Mouse (Mus musculus): Measurements from ENCODE around the gene Drg1. TPM values are rescaled to one million over a fixed set of nuclear protein-coding genes. Genes with fewer than 3 reads are reported as not detected.
"Not testable (repeated sequence)": the region's sequence is repeated elsewhere in the genome, so short reads cannot be mapped to it uniquely, and the experiment has no call there.

The Drg1 gene
- polyA plus RNA-seq, 1 experiment from 2014 or later, result 228 TPM

- WGBS, result 75% methylated on average over 6 of the region's 6 CpGs
- not testable (repeated sequence) for H3K27me3 ChIP-seq, H3K27ac ChIP-seq
Measured at GRCm38 (mm10) chr11:3180510-3181160, 85.6 kb downstream of the Drg1 start.

GRCm38 (mm10) chr11:3179726-3180092, 86.5 kb downstream of the Drg1 start:
- not testable (repeated sequence) for ATAC-seq (ENCODE audit: insufficient number of reproducible peaks, insufficient read depth, low FRiP score, low TSS enrichment, low read depth)

More at GRCm38 (mm10) chr11:3180510-3181160, 85.6 kb downstream of the Drg1 start:
- not testable (repeated sequence) for H3K4me2 ChIP-seq; H3K36me3 ChIP-seq; H3K4me3 ChIP-seq (replicated peaks); ATAC-seq (ENCODE audit: insufficient number of reproducible peaks, insufficient read depth, low FRiP score, low TSS enrichment, low read depth); H3K9ac ChIP-seq (replicated peaks); H3K4me1 ChIP-seq (replicated peaks)
- peaks cover 12% of the 10 kb centered on the region for H3K9me3 ChIP-seq

GRCm38 (mm10) chr11:3178968-3179725, 87.1 kb downstream of the Drg1 start:
- H3K4me3 ChIP-seq (replicated peaks); H3K9ac ChIP-seq (replicated peaks); H3K27me3 ChIP-seq; ATAC-seq (ENCODE audit: insufficient number of reproducible peaks, insufficient read depth, low FRiP score, low TSS enrichment, low read depth); H3K4me1 ChIP-seq (replicated peaks); H3K36me3 ChIP-seq; H3K27ac ChIP-seq; H3K4me2 ChIP-seq: not testable (repeated sequence)
- WGBS, result 86% methylated on average over 6 of the region's 6 CpGs
- peaks cover 12% of the 10 kb centered on the region for H3K9me3 ChIP-seq

More at GRCm38 (mm10) chr11:3179726-3180092, 86.5 kb downstream of the Drg1 start:
- not testable (repeated sequence) for H3K36me3 ChIP-seq; H3K4me2 ChIP-seq; H3K4me1 ChIP-seq (replicated peaks); H3K4me3 ChIP-seq (replicated peaks); H3K27me3 ChIP-seq; H3K9ac ChIP-seq (replicated peaks); H3K27ac ChIP-seq
- 78% methylated on average over 7 of the region's 7 CpGs for WGBS
- H3K9me3 ChIP-seq, result peaks cover 12% of the 10 kb centered on the region

GRCm38 (mm10) chr11:3173425-3174318, 92.5 kb downstream of the Drg1 start:
- H3K27me3 ChIP-seq; H3K9ac ChIP-seq (replicated peaks); H3K4me2 ChIP-seq; H3K27ac ChIP-seq; H3K36me3 ChIP-seq; H3K4me3 ChIP-seq (replicated peaks); H3K4me1 ChIP-seq (replicated peaks): not testable (repeated sequence)
- H3K9me3 ChIP-seq, result peaks cover 15% of the 10 kb centered on the region
- ATAC-seq (ENCODE audit: insufficient number of reproducible peaks, insufficient read depth, low FRiP score, low TSS enrichment, low read depth), result peak; percentile 48
- 84% methylated on average over 11 of the region's 11 CpGs for WGBS

- not testable (repeated sequence) for H3K27me3 ChIP-seq; H3K4me3 ChIP-seq (replicated peaks); H3K27ac ChIP-seq; H3K4me2 ChIP-seq; H3K9ac ChIP-seq (replicated peaks); H3K36me3 ChIP-seq; ATAC-seq (ENCODE audit: insufficient number of reproducible peaks, insufficient read depth, low FRiP score, low TSS enrichment, low read depth); H3K4me1 ChIP-seq (replicated peaks)
- peaks cover 20% of the 10 kb centered on the region for H3K9me3 ChIP-seq
- 62% methylated on average over 5 of the region's 6 CpGs for WGBS
Measured at GRCm38 (mm10) chr11:3172526-3172925, 93.7 kb downstream of the Drg1 start.

- H3K36me3 ChIP-seq; H3K9ac ChIP-seq (replicated peaks); H3K27me3 ChIP-seq; H3K4me3 ChIP-seq (replicated peaks); H3K4me1 ChIP-seq (replicated peaks); H3K27ac ChIP-seq; H3K4me2 ChIP-seq; ATAC-seq (ENCODE audit: insufficient number of reproducible peaks, insufficient read depth, low FRiP score, low TSS enrichment, low read depth): not testable (repeated sequence)
- 64% methylated on average over 1 of the region's 1 CpGs for WGBS
- peaks cover 23% of the 10 kb centered on the region for H3K9me3 ChIP-seq
Measured at GRCm38 (mm10) chr11:3171931-3172330, 94.3 kb downstream of the Drg1 start.

- not testable (repeated sequence) for H3K4me3 ChIP-seq (replicated peaks); H3K4me2 ChIP-seq; H3K36me3 ChIP-seq; H3K4me1 ChIP-seq (replicated peaks); H3K9ac ChIP-seq (replicated peaks); H3K27me3 ChIP-seq; H3K27ac ChIP-seq
- 80% methylated on average over 2 of the region's 2 CpGs for WGBS
- peaks cover 26% of the 10 kb centered on the region for H3K9me3 ChIP-seq
- peak; percentile 72 for ATAC-seq (ENCODE audit: insufficient number of reproducible peaks, insufficient read depth, low FRiP score, low TSS enrichment, low read depth)
Measured at GRCm38 (mm10) chr11:3169042-3169441, 97.2 kb downstream of the Drg1 start.

- not testable (repeated sequence) for H3K4me1 ChIP-seq (replicated peaks); H3K27ac ChIP-seq; H3K36me3 ChIP-seq; H3K4me3 ChIP-seq (replicated peaks); H3K9ac ChIP-seq (replicated peaks); H3K27me3 ChIP-seq; ATAC-seq (ENCODE audit: insufficient number of reproducible peaks, insufficient read depth, low FRiP score, low TSS enrichment, low read depth); H3K4me2 ChIP-seq
- WGBS, result 72% methylated on average over 4 of the region's 4 CpGs
- H3K9me3 ChIP-seq, result peaks cover 19% of the 10 kb centered on the region
Measured at GRCm38 (mm10) chr11:3167571-3168001, 98.6 kb downstream of the Drg1 start.

GRCm38 (mm10) chr11:3167129-3167528, 99.1 kb downstream of the Drg1 start:
- 91% methylated on average over 4 of the region's 4 CpGs for WGBS
- not testable (repeated sequence) for H3K4me1 ChIP-seq (replicated peaks); H3K27me3 ChIP-seq; H3K4me2 ChIP-seq; H3K27ac ChIP-seq; H3K36me3 ChIP-seq; H3K4me3 ChIP-seq (replicated peaks); ATAC-seq (ENCODE audit: insufficient number of reproducible peaks, insufficient read depth, low FRiP score, low TSS enrichment, low read depth); H3K9ac ChIP-seq (replicated peaks)
- peaks cover 24% of the 10 kb centered on the region for H3K9me3 ChIP-seq

GRCm38 (mm10) chr11:3166321-3166720, 99.9 kb downstream of the Drg1 start:
- not testable (repeated sequence) for H3K27ac ChIP-seq; H3K9ac ChIP-seq (replicated peaks); H3K4me3 ChIP-seq (replicated peaks); H3K27me3 ChIP-seq; ATAC-seq (ENCODE audit: insufficient number of reproducible peaks, insufficient read depth, low FRiP score, low TSS enrichment, low read depth); H3K36me3 ChIP-seq; H3K4me1 ChIP-seq (replicated peaks); H3K4me2 ChIP-seq
- H3K9me3 ChIP-seq, result peaks cover 20% of the 10 kb centered on the region

GRCm38 (mm10) chr11:3165210-3165782, 100.9 kb downstream of the Drg1 start:
- H3K27ac ChIP-seq; H3K27me3 ChIP-seq; H3K36me3 ChIP-seq; H3K9ac ChIP-seq (replicated peaks); H3K4me3 ChIP-seq (replicated peaks); H3K4me1 ChIP-seq (replicated peaks); H3K4me2 ChIP-seq: not testable (repeated sequence)
- 71% methylated on average over 3 of the region's 5 CpGs for WGBS
- H3K9me3 ChIP-seq, result peaks cover 21% of the 10 kb centered on the region
- peak; percentile 2; the same call in 1 of the 2 replicates for ATAC-seq (ENCODE audit: insufficient number of reproducible peaks, insufficient read depth, low FRiP score, low TSS enrichment, low read depth)

All from limb, embryonic 12.5 days (tissue).